Mouse (Mus musculus) forebrain, embryonic 16.5 days (tissue): ENCODE measurements around the gene Cyb5rl. TPM values are rescaled to one million over a fixed set of nuclear protein-coding genes. Genes with fewer than 3 reads are reported as not detected.

ENCODE experiments used
- ATAC-seq: fragments of 200-750 bp; cut with Nextera tagmentation; 2 replicates; pipeline ENCODE4 v1.8.0; 2017; ENCODE audit warnings: mild to moderate bottlenecking, moderate library complexity
- H3K27ac ChIP-seq: fragments of 300-500 bp; sonication (generic); 2 replicates; pipeline ENCODE4 v1.5.1; 2014; ENCODE audit warnings: low read length, control low read depth
- H3K27me3 ChIP-seq: fragments of 300-500 bp; sonication (generic); replicated peaks from 2 replicates; pipeline ENCODE4 v1.6.1; 2014; ENCODE audit warnings: low read length; ENCODE audit not compliant: control insufficient read depth, insufficient read depth
- H3K36me3 ChIP-seq: fragments of 300-500 bp; sonication (generic); 2 replicates; pipeline ENCODE4 v1.6.1; 2014; ENCODE audit not compliant: control insufficient read depth, insufficient read depth
- H3K4me1 ChIP-seq: fragments of 300-500 bp; sonication (generic); replicated peaks from 2 replicates; pipeline ENCODE4 v1.6.1; 2014; ENCODE audit warnings: low read length; ENCODE audit not compliant: control insufficient read depth, insufficient read depth
- H3K4me2 ChIP-seq: fragments of 300-500 bp; sonication (generic); 2 replicates; pipeline ENCODE4 v1.6.1; 2014; ENCODE audit warnings: mild to moderate bottlenecking, low read length, control low read depth
- H3K4me3 ChIP-seq: fragments of 300-500 bp; sonication (generic); replicated peaks from 2 replicates; pipeline ENCODE4 v1.5.1; 2014; ENCODE audit warnings: mild to moderate bottlenecking, low read length, control low read depth
- H3K9ac ChIP-seq: fragments of 300-500 bp; sonication (generic); replicated peaks from 2 replicates; pipeline ENCODE4 v1.6.1; 2014; ENCODE audit warnings: low read depth, low read length, control low read depth
- H3K9me3 ChIP-seq: fragments of 300-500 bp; sonication (generic); 2 replicates; pipeline ENCODE4 v1.6.1; 2016; ENCODE audit warnings: low read length; ENCODE audit not compliant: control insufficient read depth
- WGBS: fragments of 180-500 bp; shearing (Covaris S2); extraction: QIAGEN DNeasy Blood & Tissue Kit; methylation state at CpG from one replicate; pipeline ENCODE4 v1.1.7; 2014; 5-methylcytosine and 5-hydroxymethylcytosine counted together
- polyA plus RNA-seq: library from polyadenylated mRNA; unstranded; fragments of >200 nt; fragmentation: Nextera tagmentation; extraction: Ambion mirVana; gene quantifications from 2 replicates; pipeline ENCODE4 v1.2.1, GENCODE M21; 2015

Gene Cyb5rl
- polyA plus RNA-seq, 1 experiment from 2014 or later: 4.0 TPM

GRCm38 (mm10) chr4:107052962-107053553, 13.7 kb upstream of the Cyb5rl start:
- H3K9ac ChIP-seq: no peak overlapping the region
- WGBS: 41% methylated on average over 5 of the region's 5 CpGs
- H3K27ac ChIP-seq: no peak overlapping the region
- H3K4me1 ChIP-seq: no peaks in the 10 kb centered on the region
- no peak overlapping the region for H3K4me3 ChIP-seq
- H3K4me2 ChIP-seq: no peak overlapping the region
- ATAC-seq: no peak
- H3K36me3 ChIP-seq: peaks cover 9% of the 10 kb centered on the region; the same call in 1 of the 2 replicates
- H3K9me3 ChIP-seq: no peaks in the 10 kb centered on the region
- no peaks in the 10 kb centered on the region for H3K27me3 ChIP-seq

- Histone ChIP-seq H3K36me3 (peaks cover 13% of the 10 kb centered on the region), H3K9me3 (no peaks in the 10 kb centered on the region), H3K9ac (no peak overlapping the region), H3K4me1 (no peaks in the 10 kb centered on the region), H3K4me3 (no peak overlapping the region), H3K27me3 (no peaks in the 10 kb centered on the region), H3K4me2 (no peak overlapping the region), H3K27ac (no peak overlapping the region)
- no peak for ATAC-seq
- WGBS: 90% methylated on average over 3 of the region's 3 CpGs
Observed at GRCm38 (mm10) chr4:107056088-107056487, 10.7 kb upstream of the Cyb5rl start.

- H3K36me3 ChIP-seq: peaks cover 18% of the 10 kb centered on the region
- H3K4me3 ChIP-seq: no peak overlapping the region
- H3K9ac ChIP-seq: no peak overlapping the region
- no peaks in the 10 kb centered on the region for H3K27me3 ChIP-seq
- H3K9me3 ChIP-seq: no peaks in the 10 kb centered on the region
- no peaks in the 10 kb centered on the region for H3K4me1 ChIP-seq
- WGBS: 96% methylated on average over 5 of the region's 5 CpGs
- no peak overlapping the region for H3K27ac ChIP-seq
- no peak for ATAC-seq
- H3K4me2 ChIP-seq: no peak overlapping the region
Observed at GRCm38 (mm10) chr4:107058346-107058745, 8.4 kb upstream of the Cyb5rl start.

- Histone ChIP-seq H3K4me2 (no peak overlapping the region), H3K9ac (no peak overlapping the region), H3K27me3 (no peaks in the 10 kb centered on the region), H3K36me3 (peaks cover 18% of the 10 kb centered on the region), H3K4me3 (no peak overlapping the region), H3K9me3 (no peaks in the 10 kb centered on the region), H3K27ac (no peak overlapping the region), H3K4me1 (no peaks in the 10 kb centered on the region)
- WGBS: 89% methylated on average over 6 of the region's 6 CpGs
- ATAC-seq: no peak
Observed at GRCm38 (mm10) chr4:107058781-107059180, 8.0 kb upstream of the Cyb5rl start.

- H3K27ac ChIP-seq: no peak overlapping the region
- no peak overlapping the region for H3K9ac ChIP-seq
- 96% methylated on average over 4 of the region's 4 CpGs for WGBS
- H3K9me3 ChIP-seq: no peaks in the 10 kb centered on the region
- H3K4me2 ChIP-seq: no peak overlapping the region
- no peak overlapping the region for H3K4me3 ChIP-seq
- peaks cover 9% of the 10 kb centered on the region for H3K4me1 ChIP-seq
- no peak for ATAC-seq
- no peaks in the 10 kb centered on the region for H3K27me3 ChIP-seq
- peaks cover 18% of the 10 kb centered on the region for H3K36me3 ChIP-seq
Observed at GRCm38 (mm10) chr4:107061560-107061959, 5.2 kb upstream of the Cyb5rl start.

- H3K9ac ChIP-seq: no peak overlapping the region
- 68% methylated on average over 3 of the region's 3 CpGs for WGBS
- H3K4me2 ChIP-seq: no peak overlapping the region
- H3K4me1 ChIP-seq: peaks cover 14% of the 10 kb centered on the region
- H3K9me3 ChIP-seq: no peaks in the 10 kb centered on the region
- H3K27ac ChIP-seq: no peak overlapping the region
- no peaks in the 10 kb centered on the region for H3K27me3 ChIP-seq
- H3K36me3 ChIP-seq: peaks cover 13% of the 10 kb centered on the region
- no peak overlapping the region for H3K4me3 ChIP-seq
- no peak for ATAC-seq
Observed at GRCm38 (mm10) chr4:107063214-107063613, 3.6 kb upstream of the Cyb5rl start.

- Histone ChIP-seq H3K27ac (no peak overlapping the region), H3K36me3 (peaks cover 8% of the 10 kb centered on the region), H3K27me3 (no peaks in the 10 kb centered on the region), H3K9ac (no peak overlapping the region), H3K4me1 (peaks cover 14% of the 10 kb centered on the region), H3K4me3 (no peak overlapping the region), H3K4me2 (no peak overlapping the region), H3K9me3 (no peaks in the 10 kb centered on the region)
- no peak for ATAC-seq
- WGBS: 91% methylated on average over 5 of the region's 5 CpGs
Observed at GRCm38 (mm10) chr4:107064394-107065098, 2.2 kb upstream of the Cyb5rl start.

- 2% methylated on average over 33 of the region's 33 CpGs for WGBS
- ATAC-seq: peak; percentile 49
- no peak overlapping the region for H3K27ac ChIP-seq
Observed at GRCm38 (mm10) chr4:107067151-107067840, 508 bp downstream of the Cyb5rl start.

GRCm38 (mm10) chr4:107072343-107072742, 5.6 kb downstream of the Cyb5rl start:
- H3K9me3 ChIP-seq: no peaks in the 10 kb centered on the region
- no peak overlapping the region for H3K27ac ChIP-seq
- no peak overlapping the region for H3K4me2 ChIP-seq
- H3K9ac ChIP-seq: no peak overlapping the region
- 83% methylated on average over 9 of the region's 9 CpGs for WGBS
- no peaks in the 10 kb centered on the region for H3K36me3 ChIP-seq
- no peaks in the 10 kb centered on the region for H3K27me3 ChIP-seq
- peaks cover 2% of the 10 kb centered on the region for H3K4me1 ChIP-seq
- no peak overlapping the region for H3K4me3 ChIP-seq
- no peak for ATAC-seq

More at GRCm38 (mm10) chr4:107067151-107067840, 508 bp downstream of the Cyb5rl start:
- Histone ChIP-seq H3K9me3 (no peaks in the 10 kb centered on the region), H3K4me1 (peaks cover 14% of the 10 kb centered on the region), H3K4me2 (peak overlapping the region; percentile 82), H3K27me3 (no peaks in the 10 kb centered on the region), H3K36me3 (peaks cover 5% of the 10 kb centered on the region), H3K9ac (peak overlapping the region; percentile 54), H3K4me3 (peak overlapping the region; percentile 78)
